Mouse (Mus musculus) activated CD4-positive, CD25-positive, alpha-beta regulatory T cell, adult 9 weeks (primary cell): ENCODE results near the gene Hnmt. TPM values are rescaled to one million over a fixed set of nuclear protein-coding genes. Genes with fewer than 3 reads are reported as not detected.

Experiments
- polyA plus RNA-seq: library from polyadenylated mRNA; unstranded; fragments of 100-300 nt; shearing (Covaris generic); gene quantifications from one replicate; pipeline ENCODE4 v1.2.1, GENCODE M21; 2017

The Hnmt gene
- not detected for polyA plus RNA-seq

DNA sequence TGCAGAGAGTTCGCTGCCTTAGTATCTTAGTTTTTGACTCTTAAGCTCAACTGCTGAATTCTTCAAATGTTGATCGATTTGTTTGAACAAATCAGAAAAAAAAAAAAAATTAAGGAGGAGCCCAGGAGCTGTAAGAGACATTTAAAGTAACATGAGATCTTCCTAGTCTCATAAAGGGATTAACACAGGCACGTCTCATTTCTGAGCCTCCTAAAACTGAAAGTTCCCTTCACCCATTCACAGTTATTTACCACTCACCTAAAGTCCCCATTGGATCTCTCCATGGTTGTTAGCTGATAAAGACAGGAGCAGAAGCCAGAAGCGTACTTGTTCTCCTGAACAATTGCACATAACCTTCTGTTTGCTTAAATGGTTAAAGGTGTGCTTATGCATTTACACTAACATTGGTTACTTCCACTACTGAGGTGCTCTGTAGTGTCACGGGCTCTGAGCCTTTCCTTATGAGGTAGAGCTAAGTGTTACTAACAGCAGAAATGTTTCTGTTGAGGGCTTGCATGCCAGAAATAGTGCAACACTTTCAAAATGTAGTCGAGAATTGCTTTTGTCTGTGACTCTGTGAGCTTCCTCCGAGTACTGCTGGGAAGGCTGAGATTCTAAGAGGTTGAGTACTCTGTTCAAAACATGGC is at the start of gene Hnmt:
Gene Hnmt (minus strand): TSS at position 51 of the 647 bp plus-strand sequence.

DNA sequence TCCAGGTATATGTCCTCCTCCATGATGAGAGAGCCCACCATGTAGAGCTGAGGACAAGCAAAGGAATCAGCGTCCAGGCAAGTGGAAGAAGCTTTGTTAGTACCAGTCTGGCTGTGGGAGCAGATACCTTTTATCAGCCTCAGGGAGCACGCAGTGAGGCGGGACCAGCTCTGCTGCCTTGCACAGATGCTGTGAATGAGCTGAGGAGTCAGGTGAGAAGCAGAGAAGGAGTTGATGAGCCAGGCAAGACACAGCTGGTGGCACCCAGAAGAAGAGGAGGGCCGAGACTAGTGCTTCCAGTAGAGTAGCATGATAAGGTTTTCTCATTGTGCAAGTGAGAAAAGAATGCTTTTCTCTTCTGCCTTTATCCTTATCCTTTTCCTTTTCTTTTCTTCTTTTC is 47.3 kb upstream of the Hnmt start, which contains the start of gene Tbpl2:
Gene Tbpl2 (minus strand): TSS at position 101 of the 400 bp plus-strand sequence.

Other genes with a start within 250 kb of the Hnmt start
- not detected for gene Tbpl2, start 47.2 kb upstream of the Hnmt start, polyA plus RNA-seq
- not detected for gene Il1f8, start 103.8 kb upstream of the Hnmt start, polyA plus RNA-seq
- gene Il1f9, start 137.1 kb upstream of the Hnmt start, polyA plus RNA-seq: not detected
- not detected for gene Il1f6, start 166.0 kb upstream of the Hnmt start, polyA plus RNA-seq
- not detected for gene Il1f5, start 227.6 kb upstream of the Hnmt start, polyA plus RNA-seq
- gene Il1f10, start 241.8 kb upstream of the Hnmt start, polyA plus RNA-seq: not detected